Mouse (Mus musculus) layer of hippocampus, adult 18-20 months (tissue): ENCODE results near the gene Gpr162. TPM values are rescaled to one million over a fixed set of nuclear protein-coding genes. Genes with fewer than 3 reads are reported as not detected.
A peak's percentile ranks its signal among the peaks of the same experiment; 100 is the strongest.
"Not testable (repeated sequence)": the region's sequence is repeated elsewhere in the genome, so short reads cannot be mapped to it uniquely, and the experiment has no call there.

Experiments
- DNase-seq, 2 experiments: peaks; one replicate each; pipeline ENCODE4 v3.0.0; 2022; ENCODE audit warnings: low spot score in 2 of 2
- total RNA-seq, 2 experiments: library from RNA; stranded (reverse); gene quantifications; 2 replicates each; pipeline ENCODE4 v1.2.3; 2021

The Gpr162 gene
- total RNA-seq, 2 experiments from 2014 or later = 183 to 187 TPM

- no peak for DNase-seq
Measured at GRCm38 (mm10) chr6:124840241-124841167, 23.3 kb downstream of the Gpr162 start, which contains the start of gene Gnb3. TSS of gene Gnb3 (minus strand) at chr6:124840275.

- no peak for DNase-seq
Measured at GRCm38 (mm10) chr6:124839805-124840204, 24.0 kb downstream of the Gpr162 start.

GRCm38 (mm10) chr6:124836411-124836810 is 27.4 kb downstream of the Gpr162 start:
- no peak for DNase-seq

- no peak for DNase-seq
Measured at GRCm38 (mm10) chr6:124835531-124835930, 28.3 kb downstream of the Gpr162 start.

GRCm38 (mm10) chr6:124834512-124835081 is 29.2 kb downstream of the Gpr162 start:
- DNase-seq = no peak

GRCm38 (mm10) chr6:124831649-124832048 is 32.1 kb downstream of the Gpr162 start:
- DNase-seq = no peak

GRCm38 (mm10) chr6:124831199-124831598 is 32.6 kb downstream of the Gpr162 start:
- not testable (repeated sequence) for DNase-seq

GRCm38 (mm10) chr6:124829799-124830700 is 33.7 kb downstream of the Gpr162 start:
- DNase-seq = peak; percentile 91 to 98

- peak; percentile 99 for DNase-seq
Measured at GRCm38 (mm10) chr6:124828868-124829798, 34.6 kb downstream of the Gpr162 start, which contains the start of the genes Usp5 and Cdca3. TSS of gene Usp5 (minus strand) at chr6:124829484. TSS of gene Cdca3 (plus strand) at chr6:124829547.

GRCm38 (mm10) chr6:124828101-124828592 is 35.6 kb downstream of the Gpr162 start:
- no peak for DNase-seq

- DNase-seq = no peak
Measured at GRCm38 (mm10) chr6:124822049-124822448, 41.7 kb downstream of the Gpr162 start.

- no peak for DNase-seq
Measured at GRCm38 (mm10) chr6:124820891-124821290, 42.9 kb downstream of the Gpr162 start.

GRCm38 (mm10) chr6:124817971-124818370 is 45.8 kb downstream of the Gpr162 start:
- no peak for DNase-seq

GRCm38 (mm10) chr6:124817563-124817962 is 46.2 kb downstream of the Gpr162 start:
- no peak for DNase-seq

GRCm38 (mm10) chr6:124817125-124817524 is 46.7 kb downstream of the Gpr162 start:
- DNase-seq = no peak

GRCm38 (mm10) chr6:124816611-124817010 is 47.2 kb downstream of the Gpr162 start:
- DNase-seq = no peak

GRCm38 (mm10) chr6:124814858-124815774 is 48.7 kb downstream of the Gpr162 start:
- no peak for DNase-seq

GRCm38 (mm10) chr6:124814448-124814847 is 49.3 kb downstream of the Gpr162 start:
- DNase-seq = no peak

GRCm38 (mm10) chr6:124813933-124814332 is 49.9 kb downstream of the Gpr162 start, which contains the start of gene Tpi1:
TSS of gene Tpi1 (minus strand) at chr6:124814296.
- peak; percentile 87 to 92 for DNase-seq
